Mouse (Mus musculus) C2C12 (cell line): ENCODE results near the gene Nedd9.

Experiments
- CTCF ChIP-seq: IDR thresholded peaks from one replicate; pipeline ENCODE4 v1.5.1; 2011; ENCODE audit not compliant: control insufficient read depth, insufficient read depth, insufficient read length
- MAX ChIP-seq: IDR thresholded peaks from one replicate; pipeline ENCODE4 v1.6.1; 2011; ENCODE audit warnings: mild to moderate bottlenecking, control low read depth
- MYOG ChIP-seq: IDR thresholded peaks from one replicate; pipeline ENCODE4 v1.6.1; 2011; ENCODE audit not compliant: control insufficient read depth, insufficient read length; ENCODE audit errors: extremely low read depth

DNA sequence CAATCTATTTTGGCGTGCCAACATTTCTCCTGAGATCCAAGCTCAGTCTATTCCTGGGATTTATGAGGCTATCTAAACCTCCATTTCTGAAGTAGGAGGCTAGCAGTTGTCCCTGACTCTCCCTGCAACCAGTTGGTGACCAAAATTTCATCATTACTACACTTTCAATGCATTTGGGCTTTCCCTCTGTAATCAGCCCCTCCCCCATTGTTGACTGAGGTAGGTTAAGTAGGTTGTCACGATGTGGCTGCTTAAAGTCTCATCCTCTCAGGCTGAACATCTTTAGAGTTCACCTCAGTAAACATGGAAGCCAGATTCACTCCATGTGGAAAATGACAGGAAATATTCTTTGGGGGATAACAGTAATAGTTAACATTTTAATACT, 15.7 kb upstream of the Nedd9 start:
- no peak for TF ChIP-seq CTCF
- TF ChIP-seq MYOG = no peak
- TF ChIP-seq MAX = no peak
